In genomic region chr3:84394841-84395447, GRCm38 (mm10) we compare ENCODE assay signal across 25 mouse cellular contexts.
A peak's percentile ranks its signal among the peaks of the same experiment; 100 is the strongest.
DNase-seq lines count a peak whose midpoint lies in the region.
"Had no signal": no experiment of that assay in that cellular context is flagged by ENCODE, and none has a peak within 500 bp of the region (broad histone marks: within the 10 kb centered on the region; RNA-seq: fewer than 3 reads in every experiment).

No protein-coding gene starts in this region.

- no peaks in the 10 kb centered on the region for H3K9me3 ChIP-seq in forebrain, embryonic 10.5 days
- H3K9me3 ChIP-seq: forebrain, embryonic 13.5 days; hindbrain, embryonic 10.5 days; liver, embryonic 12.5 days; neural tube, embryonic 12.5 days had no signal

- H3K4me1 ChIP-seq in forebrain, embryonic 10.5 days = no peaks in the 10 kb centered on the region
- H3K4me1 ChIP-seq: embryonic facial prominence, embryonic 13.5 days; forebrain, embryonic 13.5 days; liver, embryonic 12.5 days; neural tube, embryonic 12.5 days had no signal

- intact Hi-C loops in heart, postnatal 10 days (cut with DNase I) = loop anchor here (5.0 kb wide), 1 partner anchor 38 kb away; no protein-coding TSS in a partner anchor

- no peaks in the 10 kb centered on the region for H3K27me3 ChIP-seq in forebrain, embryonic 10.5 days (ENCODE audit: poor library complexity, severe bottlenecking)
- H3K27me3 ChIP-seq: embryonic facial prominence, embryonic 13.5 days; forebrain, embryonic 13.5 days; neural tube, embryonic 12.5 days had no signal

- no peak overlapping the region for H3K4me3 ChIP-seq in forebrain, embryonic 10.5 days
- H3K4me3 ChIP-seq: embryonic facial prominence, embryonic 13.5 days; forebrain, embryonic 13.5 days; heart, embryonic 13.5 days; hindbrain, embryonic 10.5 days; layer of hippocampus, adult 2 months; liver, embryonic 12.5 days; neural tube, embryonic 12.5 days had no signal

- H3K27ac ChIP-seq in forebrain, embryonic 10.5 days = no peak overlapping the region
- H3K27ac ChIP-seq: embryonic facial prominence, embryonic 13.5 days; forebrain, embryonic 13.5 days; heart, embryonic 13.5 days; hindbrain, embryonic 10.5 days; layer of hippocampus, adult 2 months; liver, embryonic 12.5 days; neural tube, embryonic 12.5 days had no signal

- no peaks in the 10 kb centered on the region for H3K36me3 ChIP-seq in forebrain, embryonic 10.5 days (replicated peaks)
- H3K36me3 ChIP-seq: embryonic facial prominence, embryonic 13.5 days; heart, embryonic 13.5 days; hindbrain, embryonic 10.5 days; liver, embryonic 12.5 days; neural tube, embryonic 12.5 days had no signal

- peak; percentile 47 for DNase-seq in CD4-positive helper T cell, adult 2 months (ENCODE audit: low read depth, low spot score)
- DNase-seq in CD4-positive, CD25-positive, alpha-beta regulatory T cell, adult 2 months (ENCODE audit: low read depth, low spot score) = peak; percentile 21
- DNase-seq in adrenal gland, adult 2 months = peak; percentile 82
- DNase-seq in adrenal gland, postnatal 36 days = peak; percentile 68 to 69
- no peak for DNase-seq in forebrain, embryonic 10.5 days (ENCODE audit: extremely low spot score, low spot score)
- DNase-seq in heart, postnatal 10 days = no peak
- no peak for DNase-seq in retina, postnatal 1 day
- no peak for DNase-seq in neural tube, embryonic 10.5 days (ENCODE audit: extremely low spot score, low spot score)
- DNase-seq: cerebellum, adult 11 months; cerebellum, adult 9-11 months; gastrocnemius, postnatal 10 days; heart, postnatal 14 days; left cerebral cortex, postnatal 4 days; liver, postnatal 0 days; lung, postnatal 4 days; midbrain, embryonic 14.5 days; right cerebral cortex, postnatal 4 days; thymus, postnatal 4 days had no signal

- WGBS in forebrain, embryonic 10.5 days = 85% methylated on average over 8 of the region's 8 CpGs

Comparison
In these comparisons a context has a peak if more than half of its experiments do, and no peak if none do; other contexts are left out.
1. DNase-seq: peak in CD4-positive helper T cell, adult 2 months (single experiment), CD4-positive, CD25-positive, alpha-beta regulatory T cell, adult 2 months (single experiment), adrenal gland, adult 2 months (single experiment) and adrenal gland, postnatal 36 days (2 of 2); none in forebrain, embryonic 10.5 days (single experiment), heart, postnatal 10 days (0 of 2), retina, postnatal 1 day (single experiment) and neural tube, embryonic 10.5 days (single experiment).